Mouse (Mus musculus) midbrain, embryonic 11.5 days (tissue): ENCODE data around the gene Pifo. TPM values are rescaled to one million over a fixed set of nuclear protein-coding genes. Genes with fewer than 3 reads are reported as not detected.
"Not testable (repeated sequence)": the region's sequence is repeated elsewhere in the genome, so short reads cannot be mapped to it uniquely, and the experiment has no call there.

Source experiments
- ATAC-seq: fragments of 200-750 bp; cut with Nextera tagmentation; 2 replicates; pipeline ENCODE4 v1.8.0; 2017; ENCODE audit warnings: moderate TSS enrichment, moderate library complexity; ENCODE audit not compliant: low FRiP score
- DNase-seq: peaks from one replicate; pipeline ENCODE4 v3.0.0; 2015; ENCODE audit warnings: low spot score; ENCODE audit errors: missing footprints
- H3K27ac ChIP-seq: fragments of 300-500 bp; sonication (generic); 2 replicates; pipeline ENCODE4 v1.5.1; 2014; ENCODE audit warnings: low read depth, low read length
- H3K27me3 ChIP-seq: fragments of 300-500 bp; sonication (generic); 2 replicates; pipeline ENCODE4 v1.6.1; 2014; ENCODE audit warnings: mild to moderate bottlenecking, low read length, moderate library complexity, mixed read lengths; ENCODE audit not compliant: control insufficient read depth, insufficient read depth
- H3K36me3 ChIP-seq: fragments of 300-500 bp; sonication (generic); 2 replicates; pipeline ENCODE4 v1.6.1; 2014; ENCODE audit warnings: mild to moderate bottlenecking, low read length, moderate library complexity, mixed read lengths; ENCODE audit not compliant: control insufficient read depth, insufficient read depth
- H3K4me1 ChIP-seq: fragments of 300-500 bp; sonication (generic); 2 replicates; pipeline ENCODE4 v1.6.1; 2014; ENCODE audit warnings: low read length; ENCODE audit not compliant: control insufficient read depth, insufficient read depth
- H3K4me2 ChIP-seq: fragments of 300-500 bp; sonication (generic); 2 replicates; pipeline ENCODE4 v1.6.1; 2014; ENCODE audit warnings: mild to moderate bottlenecking, moderate library complexity
- H3K4me3 ChIP-seq: fragments of 300-500 bp; sonication (generic); 2 replicates; pipeline ENCODE4 v1.5.1; 2014; ENCODE audit warnings: low read depth, low read length
- H3K9ac ChIP-seq: fragments of 300-500 bp; sonication (generic); 2 replicates; pipeline ENCODE4 v1.6.1; 2014; ENCODE audit warnings: low read length
- H3K9me3 ChIP-seq: fragments of 300-500 bp; sonication (generic); 2 replicates; pipeline ENCODE4 v1.6.1; 2016; ENCODE audit warnings: low read length; ENCODE audit not compliant: control insufficient read depth
- WGBS: fragments of 180-500 bp; shearing (Covaris S2); extraction: QIAGEN DNeasy Blood & Tissue Kit; methylation state at CpG from one replicate; pipeline ENCODE4 v1.1.7; 2014; 5-methylcytosine and 5-hydroxymethylcytosine counted together
- polyA plus RNA-seq: library from polyadenylated mRNA; unstranded; fragments of >200 nt; fragmentation: Nextera tagmentation; extraction: Ambion mirVana; gene quantifications from 2 replicates; pipeline ENCODE4 v1.2.1, GENCODE M21; 2014

Gene Pifo
- polyA plus RNA-seq, 1 experiment from 2014 or later: 0.20 TPM

DNA sequence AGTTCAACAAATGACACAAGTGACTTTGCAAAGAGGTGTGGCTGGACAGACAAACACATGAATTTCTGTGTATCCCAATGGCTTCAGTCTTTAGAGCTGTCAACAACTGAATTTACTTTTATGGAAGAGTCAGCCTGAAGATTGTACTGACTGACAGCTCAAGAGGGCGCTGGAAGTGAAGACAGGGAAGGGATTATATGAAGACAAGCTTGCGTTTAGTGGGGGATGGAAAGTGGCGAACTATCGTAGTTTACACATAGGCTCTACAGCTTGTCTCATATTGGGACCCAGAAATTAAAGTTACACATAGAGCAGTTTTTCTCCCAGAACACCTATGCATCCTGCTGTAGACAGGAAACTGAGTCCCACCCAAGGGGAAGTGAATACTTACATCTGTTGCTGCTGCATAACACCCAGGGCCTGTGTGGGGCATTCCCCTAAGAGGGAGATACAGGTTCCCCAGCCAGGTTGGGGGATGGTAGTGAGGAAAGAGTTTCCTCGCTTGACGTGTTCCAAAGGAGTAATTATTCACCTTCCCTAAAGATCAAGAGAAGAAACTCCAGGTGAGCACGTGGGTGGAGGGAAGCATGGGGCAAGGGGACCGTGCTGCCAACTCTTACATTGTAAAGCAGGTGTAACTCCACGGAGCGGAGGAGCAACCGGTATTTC lies 13.6 kb downstream of the Pifo start:
- no peak overlapping the region for H3K27ac ChIP-seq
- no peak for DNase-seq

DNA sequence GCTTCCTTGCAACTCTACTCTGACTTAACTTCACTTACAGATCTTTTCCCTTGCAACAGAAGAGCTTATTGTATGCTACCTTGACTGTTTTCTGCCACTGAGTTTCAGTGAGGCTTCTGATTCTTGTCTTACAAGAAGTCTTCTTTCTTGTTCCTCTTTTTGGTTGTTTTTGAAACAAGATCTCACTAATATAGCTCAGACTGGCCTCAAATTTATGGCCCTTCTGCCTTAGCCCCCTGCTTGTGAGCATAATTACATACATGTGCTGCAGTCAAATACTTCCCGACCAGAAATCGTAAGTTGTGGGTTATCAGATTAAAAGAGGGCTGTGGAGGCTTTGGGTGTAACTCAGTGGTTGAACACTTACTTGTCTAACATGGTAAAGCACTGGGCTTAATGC lies 19.7 kb downstream of the Pifo start:
- Histone ChIP-seq H3K4me3 (no peak overlapping the region), H3K4me2 (no peak overlapping the region), H3K9ac (no peak overlapping the region), H3K4me1 (no peaks in the 10 kb centered on the region), H3K27me3 (no peaks in the 10 kb centered on the region), H3K9me3 (no peaks in the 10 kb centered on the region), H3K36me3 (no peaks in the 10 kb centered on the region), H3K27ac (no peak overlapping the region)
- ATAC-seq (no peak), DNase-seq (no peak)
- WGBS: 86% methylated on average over 2 of the region's 2 CpGs

More for the DNA sequence above, 13.6 kb downstream of the Pifo start:
- no peaks in the 10 kb centered on the region for H3K36me3 ChIP-seq
- peak; percentile 61 for ATAC-seq
- peak overlapping the region; percentile 38 for H3K4me2 ChIP-seq
- peak overlapping the region; percentile 16; the same call in 1 of the 2 replicates for H3K4me3 ChIP-seq
- WGBS: 17% methylated on average over 11 of the region's 11 CpGs
- H3K9me3 ChIP-seq: no peaks in the 10 kb centered on the region
- no peak overlapping the region for H3K9ac ChIP-seq
- peaks cover 7% of the 10 kb centered on the region; the same call in 1 of the 2 replicates for H3K4me1 ChIP-seq
- no peaks in the 10 kb centered on the region for H3K27me3 ChIP-seq

DNA sequence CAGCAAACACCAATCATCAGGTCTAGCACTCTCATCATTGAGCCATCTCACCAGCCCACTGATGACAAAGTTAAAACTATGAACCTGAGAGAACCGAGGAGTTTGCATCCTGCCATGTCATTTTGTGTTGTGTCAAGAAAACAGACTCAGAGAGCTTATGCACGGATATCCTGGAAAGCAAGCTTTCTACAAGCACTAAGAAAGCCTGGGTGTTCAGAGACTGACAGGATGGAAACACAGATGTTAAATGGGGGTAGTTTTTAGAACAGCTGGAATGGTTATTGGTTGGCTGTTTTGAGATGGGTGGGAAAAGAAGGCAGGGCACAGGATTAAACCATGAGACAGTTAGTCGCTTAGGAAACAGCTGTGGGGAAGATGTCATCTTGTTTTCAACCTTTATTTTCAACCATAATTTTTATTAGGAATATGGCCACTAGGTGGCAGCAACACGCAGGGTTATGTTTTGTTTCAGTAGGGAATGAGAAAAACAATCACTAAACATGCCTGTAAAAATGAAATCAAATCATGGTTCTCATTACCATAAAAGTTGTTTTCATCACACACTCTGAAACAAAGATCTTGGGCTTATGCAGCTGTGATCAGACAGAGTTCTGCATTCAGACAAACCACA lies 22.7 kb downstream of the Pifo start:
- DNase-seq: peak; percentile 93
- no peaks in the 10 kb centered on the region for H3K9me3 ChIP-seq
- H3K9ac ChIP-seq: no peak overlapping the region
- no peak overlapping the region for H3K27ac ChIP-seq
- no peak overlapping the region for H3K4me3 ChIP-seq
- H3K4me1 ChIP-seq: no peaks in the 10 kb centered on the region
- H3K36me3 ChIP-seq: no peaks in the 10 kb centered on the region
- 37% methylated on average over 4 of the region's 4 CpGs for WGBS
- H3K27me3 ChIP-seq: no peaks in the 10 kb centered on the region
- no peak overlapping the region for H3K4me2 ChIP-seq
- ATAC-seq: no peak

DNA sequence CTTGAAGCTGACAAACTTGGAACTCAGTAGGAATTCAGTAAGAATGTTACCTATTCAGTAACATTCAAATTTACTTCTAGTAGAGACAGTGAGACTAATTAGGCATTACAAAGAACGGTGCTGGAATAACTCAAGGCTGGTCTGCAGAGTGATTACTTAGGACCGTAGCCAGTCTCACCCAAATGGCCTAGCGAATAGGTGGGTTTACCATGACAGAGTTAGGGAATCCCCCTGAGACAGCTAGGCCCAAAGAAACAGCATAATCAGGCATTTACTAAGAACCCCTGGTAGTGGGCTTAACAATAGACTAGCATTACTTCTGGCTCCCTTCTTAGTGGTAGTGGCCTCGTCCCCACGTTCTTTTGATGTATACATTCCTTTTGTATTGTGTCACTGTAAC lies 24.8 kb downstream of the Pifo start:
- ATAC-seq, H3K27ac ChIP-seq, DNase-seq, H3K4me1 ChIP-seq, H3K4me2 ChIP-seq, H3K9me3 ChIP-seq, H3K4me3 ChIP-seq, H3K9ac ChIP-seq, H3K36me3 ChIP-seq, H3K27me3 ChIP-seq: not testable (repeated sequence)
- 56% methylated on average over 5 of the region's 5 CpGs for WGBS

DNA sequence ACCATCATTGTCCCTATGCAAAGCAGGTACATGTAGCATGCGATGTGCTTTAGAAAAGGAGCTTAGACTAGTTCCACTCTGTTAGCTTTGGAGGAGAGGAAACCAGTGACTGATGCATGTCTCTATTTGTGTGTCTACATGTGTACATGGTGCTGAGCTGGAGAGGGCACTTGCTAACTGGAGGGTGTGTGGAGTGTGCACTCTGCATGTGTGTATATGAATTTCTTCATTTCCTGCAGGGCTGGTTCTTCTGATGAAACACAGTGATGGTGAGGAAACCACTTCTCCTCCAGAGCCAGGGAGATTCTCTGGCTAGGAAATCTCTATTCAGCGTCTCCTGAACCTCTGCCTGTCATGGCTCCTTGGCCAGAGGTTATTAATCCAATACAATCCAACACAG lies 40.3 kb downstream of the Pifo start:
- no peak for DNase-seq
- Histone ChIP-seq H3K27ac (no peak overlapping the region), H3K36me3 (no peaks in the 10 kb centered on the region), H3K4me2 (no peak overlapping the region), H3K4me3 (no peak overlapping the region), H3K9me3 (no peaks in the 10 kb centered on the region), H3K9ac (no peak overlapping the region), H3K27me3 (no peaks in the 10 kb centered on the region), H3K4me1 (no peaks in the 10 kb centered on the region)
- 87% methylated on average over 2 of the region's 2 CpGs for WGBS
- no peak for ATAC-seq

DNA sequence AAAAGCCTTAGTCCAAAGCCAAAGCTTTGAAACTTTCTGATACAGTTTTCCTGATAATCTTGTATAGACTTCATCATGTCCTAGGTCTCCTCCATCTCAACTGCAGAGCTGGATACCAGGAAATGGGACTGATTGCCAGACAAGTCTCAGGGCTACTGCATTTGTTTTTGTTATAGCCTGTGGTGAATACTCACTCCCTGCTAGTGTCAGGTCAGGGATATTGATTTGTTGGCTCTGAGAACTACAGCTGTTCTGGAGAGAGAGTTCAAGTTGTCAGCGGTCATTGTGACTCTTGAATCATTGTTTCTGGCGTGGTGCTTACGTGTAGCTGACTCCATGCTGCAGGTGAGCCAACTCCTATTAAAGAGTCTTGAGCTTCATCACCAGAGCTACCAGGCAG lies 41.0 kb downstream of the Pifo start, which contains the start of gene Ovgp1:
Ovgp1 (plus strand) TSS at position 301 of the 400 bp plus-strand sequence.
- Histone ChIP-seq H3K9me3 (no peaks in the 10 kb centered on the region), H3K4me1 (no peaks in the 10 kb centered on the region), H3K27ac (no peak within 1 kb of the TSS), H3K4me3 (no peak within 1 kb of the TSS), H3K4me2 (no peak within 1 kb of the TSS), H3K27me3 (no peaks in the 10 kb centered on the region), H3K36me3 (peaks cover 4% of the 10 kb centered on the region; the same call in 1 of the 2 replicates), H3K9ac (no peak within 1 kb of the TSS)
- DNase-seq: no peak
- ATAC-seq: no peak
- WGBS: 81% methylated on average over 3 of the region's 3 CpGs

DNA sequence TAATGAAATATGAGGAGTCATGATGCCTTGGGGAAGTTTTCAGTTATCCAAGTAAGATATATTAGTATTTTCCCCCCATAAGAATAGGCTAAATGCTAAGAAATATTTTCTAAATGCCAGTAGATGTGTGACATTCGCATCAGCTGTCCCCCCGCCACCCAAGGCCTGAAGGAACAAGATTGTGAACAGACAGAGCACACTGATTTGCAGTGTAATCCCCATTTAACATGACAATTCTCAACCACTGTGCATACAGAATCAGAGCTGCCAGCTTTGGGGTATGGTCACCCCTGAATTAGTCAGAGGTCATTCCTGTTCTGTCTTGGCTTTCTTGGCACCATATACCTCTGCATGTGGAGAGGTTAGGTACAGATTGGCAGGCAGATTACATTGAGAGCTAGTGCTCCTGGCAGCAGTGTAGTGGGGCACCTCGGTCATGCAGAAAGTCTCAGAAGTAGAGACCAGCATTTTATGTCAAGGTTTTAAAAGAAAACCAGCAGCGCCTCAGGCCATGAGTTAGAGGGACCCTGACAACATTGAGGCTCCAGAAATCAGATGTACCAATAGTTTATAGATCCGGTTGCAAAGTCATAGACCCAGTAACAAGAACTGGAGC lies 42.5 kb downstream of the Pifo start:
- no peaks in the 10 kb centered on the region for H3K27me3 ChIP-seq
- DNase-seq (no peak), ATAC-seq (no peak)
- no peaks in the 10 kb centered on the region for H3K4me1 ChIP-seq
- no peak overlapping the region for H3K4me3 ChIP-seq
- H3K4me2 ChIP-seq: no peak overlapping the region
- no peak overlapping the region for H3K27ac ChIP-seq
- 78% methylated on average over 5 of the region's 5 CpGs for whole genome bisulfite sequencing
- peaks cover 4% of the 10 kb centered on the region; the same call in 1 of the 2 replicates for H3K36me3 ChIP-seq
- no peaks in the 10 kb centered on the region for H3K9me3 ChIP-seq
- H3K9ac ChIP-seq: no peak overlapping the region

DNA sequence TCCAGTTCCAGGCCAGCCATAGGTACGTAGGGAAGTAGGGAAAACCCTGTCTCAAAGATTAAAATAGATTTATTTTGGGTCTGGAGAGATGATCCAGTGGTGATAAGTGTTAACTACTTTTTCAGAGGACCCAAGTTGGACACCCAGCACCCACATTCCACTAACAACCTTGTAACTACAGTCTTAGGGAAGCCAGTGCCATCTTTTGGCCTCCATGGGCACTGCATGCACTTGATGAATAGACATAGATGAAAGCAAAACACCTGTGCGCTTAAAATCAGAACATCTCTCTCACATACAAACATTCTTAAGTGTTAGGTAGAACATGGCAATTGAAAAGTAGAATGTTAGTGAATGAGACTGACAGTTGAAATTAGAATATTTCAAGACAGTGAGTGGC lies 53.7 kb downstream of the Pifo start:
- 92% methylated on average over 2 of the region's 2 CpGs for WGBS
- H3K27ac ChIP-seq: no peak overlapping the region
- H3K4me3 ChIP-seq: no peak overlapping the region
- ATAC-seq: no peak
- H3K4me2 ChIP-seq: no peak overlapping the region
- H3K4me1 ChIP-seq: peaks cover 14% of the 10 kb centered on the region
- H3K36me3 ChIP-seq: peaks cover 26% of the 10 kb centered on the region
- no peaks in the 10 kb centered on the region for H3K9me3 ChIP-seq
- H3K9ac ChIP-seq: no peak overlapping the region
- DNase-seq: peak; percentile 67
- H3K27me3 ChIP-seq: no peaks in the 10 kb centered on the region

DNA sequence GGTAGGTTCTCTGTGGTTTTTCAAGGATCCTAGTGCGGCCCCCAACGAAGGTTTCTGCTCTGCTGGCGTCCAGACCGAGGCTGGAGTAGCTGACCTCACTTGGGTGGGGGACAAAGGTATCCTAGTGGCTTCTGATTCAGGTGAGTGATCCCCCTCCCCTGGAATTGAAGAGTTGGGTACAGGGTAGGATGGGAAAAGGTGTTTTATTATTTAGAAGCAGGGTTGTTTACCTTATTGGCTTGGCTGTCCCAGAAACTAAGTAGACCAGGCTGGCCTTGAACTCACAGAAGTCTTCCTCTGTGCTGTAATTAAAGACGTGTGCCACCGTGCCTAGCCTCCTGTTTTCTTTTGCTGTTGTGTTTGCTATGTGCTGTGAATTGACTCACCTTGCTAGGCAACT lies 54.4 kb downstream of the Pifo start, which contains the start of gene Atp5f1:
Atp5f1 (minus strand) TSS at position 101 of the 400 bp plus-strand sequence.
- H3K36me3 ChIP-seq: peaks cover 23% of the 10 kb centered on the region
- WGBS: 10% methylated on average over 6 of the region's 6 CpGs
- no peak for ATAC-seq

More for the DNA sequence above, 54.4 kb downstream of the Pifo start, which contains the start of gene Atp5f1:
- peak within 1 kb of the TSS; percentile 73 for H3K27ac ChIP-seq
- H3K4me2 ChIP-seq: peak within 1 kb of the TSS; percentile 83
- peaks cover 14% of the 10 kb centered on the region for H3K4me1 ChIP-seq
- H3K9ac ChIP-seq: peak within 1 kb of the TSS; percentile 97
- H3K9me3 ChIP-seq: no peaks in the 10 kb centered on the region
- no peak for DNase-seq
- no peaks in the 10 kb centered on the region for H3K27me3 ChIP-seq
- peak within 1 kb of the TSS; percentile 94 for H3K4me3 ChIP-seq
